Mouse (Mus musculus) CD8-positive naive resting alpha-beta T cell, adult 2 months (primary cell): ENCODE data around the gene Ppm1g.
A peak's percentile ranks its signal among the peaks of the same experiment; 100 is the strongest.
"Not testable (repeated sequence)": the region's sequence is repeated elsewhere in the genome, so short reads cannot be mapped to it uniquely, and the experiment has no call there.

ENCODE experiments used
- DNase-seq, 2 experiments: peaks; one replicate each; pipeline ENCODE4 v3.0.0; 2022; ENCODE audit warnings: low read depth in 2 of 2, low spot score in 2 of 2

Gene Ppm1g

GRCm38 (mm10) chr5:31219474-31219873 lies 1.0 kb downstream of the Ppm1g start:
- DNase-seq, result no peak

- no peak for DNase-seq
These were observed 1.4 kb downstream of the Ppm1g start for GRCm38 (mm10) chr5:31219070-31219469.

- no peak for DNase-seq
These were observed 2.2 kb downstream of the Ppm1g start for GRCm38 (mm10) chr5:31218294-31218693.

GRCm38 (mm10) chr5:31216554-31216953 lies 3.9 kb downstream of the Ppm1g start:
- not testable (repeated sequence) for DNase-seq

- no peak for DNase-seq
These were observed 16.1 kb downstream of the Ppm1g start for GRCm38 (mm10) chr5:31204421-31204820.

GRCm38 (mm10) chr5:31203866-31204265 lies 16.6 kb downstream of the Ppm1g start:
- no peak for DNase-seq

GRCm38 (mm10) chr5:31202933-31203332 lies 17.6 kb downstream of the Ppm1g start:
- no peak for DNase-seq

GRCm38 (mm10) chr5:31201742-31202590 lies 18.5 kb downstream of the Ppm1g start, which contains the start of gene Zfp513:
TSS of gene Zfp513 (minus strand) at chr5:31202303.
- DNase-seq, result peak; percentile 89 to 90

GRCm38 (mm10) chr5:31201042-31201741 lies 19.3 kb downstream of the Ppm1g start:
- DNase-seq, result no peak

- DNase-seq, result no peak
These were observed 20.1 kb downstream of the Ppm1g start for GRCm38 (mm10) chr5:31200327-31200768.

GRCm38 (mm10) chr5:31199893-31200292 lies 20.6 kb downstream of the Ppm1g start:
- no peak for DNase-seq

- DNase-seq, result no peak
These were observed 21.1 kb downstream of the Ppm1g start for GRCm38 (mm10) chr5:31199321-31199892.

GRCm38 (mm10) chr5:31198616-31199320 lies 21.7 kb downstream of the Ppm1g start:
- DNase-seq, result no peak

- DNase-seq, result no peak
These were observed 22.3 kb downstream of the Ppm1g start for GRCm38 (mm10) chr5:31198170-31198569.

GRCm38 (mm10) chr5:31197072-31197471 lies 23.4 kb downstream of the Ppm1g start:
- DNase-seq, result no peak

GRCm38 (mm10) chr5:31196207-31196606 lies 24.3 kb downstream of the Ppm1g start:
- DNase-seq, result no peak

GRCm38 (mm10) chr5:31195671-31196070 lies 24.8 kb downstream of the Ppm1g start:
- no peak for DNase-seq

- DNase-seq, result no peak
These were observed 25.7 kb downstream of the Ppm1g start for GRCm38 (mm10) chr5:31194486-31195485.

GRCm38 (mm10) chr5:31193631-31194281 lies 26.7 kb downstream of the Ppm1g start:
- DNase-seq, result no peak
